1 mouse cellular context compared by ENCODE assay signal in the genomic region with DNA sequence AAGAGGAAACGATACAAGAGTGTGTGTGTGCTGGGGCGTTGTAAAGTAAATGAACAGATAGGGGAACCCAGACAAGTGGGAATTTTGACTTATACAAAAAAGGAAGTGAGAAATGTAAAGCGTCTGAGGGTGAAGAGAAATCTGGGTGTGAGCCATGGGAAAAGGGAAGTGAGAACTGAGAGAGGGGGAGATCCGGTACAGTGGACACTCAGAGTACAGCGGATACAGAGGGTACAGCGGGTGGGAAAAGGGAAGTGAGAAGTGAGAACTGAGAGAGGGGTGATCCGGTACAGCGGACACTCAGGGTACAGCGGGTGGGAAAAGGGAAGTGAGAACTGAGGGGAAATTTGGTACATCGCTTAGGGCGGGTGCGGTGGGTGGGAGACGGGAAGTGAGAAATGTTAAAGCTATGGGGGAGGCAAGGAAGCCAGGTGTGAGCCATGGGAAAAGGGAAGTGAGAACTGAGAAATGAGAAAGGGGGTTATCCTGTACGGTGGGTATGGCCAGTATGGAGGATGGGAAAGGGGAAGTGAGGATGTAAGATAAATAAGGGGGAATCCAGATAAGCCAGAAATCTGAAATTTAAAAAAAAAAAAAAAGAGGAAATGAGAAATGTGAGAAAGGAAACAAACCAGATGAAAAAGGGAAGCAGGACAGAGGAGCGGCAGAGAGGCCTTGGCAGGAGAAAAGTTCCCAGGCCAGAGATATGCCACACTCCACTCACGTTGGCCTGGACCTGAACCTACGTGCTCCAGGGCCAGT.
TF ChIP-seq lines count a peak whose summit lies in the region.

No protein-coding gene starts in this region.

TF ChIP-seq in MEL, 35 proteins besides CTCF, POLR2A, EP300 and RAD21 (continued from another document):
- TF ChIP-seq USF2 (IDR thresholded peaks at IDR 0.05; ENCODE audit: borderline replicate concordance in 1 of 2, insufficient read depth in 1 of 2, low read depth in 1 of 2, low read length in 2 of 2) (no peak), GATA1 (IDR thresholded peaks at IDR 0.05; ENCODE audit: low read depth, low read length) (peak; percentile 86), ZNF384 (IDR thresholded peaks at IDR 0.05; ENCODE audit: low read depth, low read length) (peak; percentile 94), JUND (IDR thresholded peaks at IDR 0.05; ENCODE audit: low read depth, low read length) (no peak), ELF1 (IDR thresholded peaks at IDR 0.05; ENCODE audit: low read depth, low read length) (peak; percentile 28; the same call in 1 of the 2 replicates)
